Mouse (Mus musculus): ENCODE data around the gene Tnip1. TPM values are rescaled to one million over a fixed set of nuclear protein-coding genes. Genes with fewer than 3 reads are reported as not detected.

Tnip1 gene
- total RNA-seq, 2 experiments from 2014 or later, result 53.2 to 64.1 TPM

GRCm38 (mm10) chr11:54932540-54932939 lies 30.2 kb downstream of the Tnip1 start:
- DNase-seq, result no peak

GRCm38 (mm10) chr11:54931405-54932093 lies 31.2 kb downstream of the Tnip1 start:
- DNase-seq, result peak; percentile 75

GRCm38 (mm10) chr11:54930318-54930979 lies 32.3 kb downstream of the Tnip1 start:
- DNase-seq, result peak; percentile 67

GRCm38 (mm10) chr11:54929744-54930143 lies 33.0 kb downstream of the Tnip1 start:
- DNase-seq, result no peak

GRCm38 (mm10) chr11:54929290-54929689 lies 33.4 kb downstream of the Tnip1 start:
- DNase-seq, result no peak

- no peak for DNase-seq
These were observed 33.8 kb downstream of the Tnip1 start for GRCm38 (mm10) chr11:54928886-54929285.

- no peak for DNase-seq
These were observed 34.5 kb downstream of the Tnip1 start for GRCm38 (mm10) chr11:54928219-54928618.

- peak; percentile 84 for DNase-seq
These were observed 35.2 kb downstream of the Tnip1 start for GRCm38 (mm10) chr11:54927346-54928140.

GRCm38 (mm10) chr11:54924145-54924544 lies 38.6 kb downstream of the Tnip1 start:
- no peak for DNase-seq

- no peak for DNase-seq
These were observed 40.2 kb downstream of the Tnip1 start for GRCm38 (mm10) chr11:54922488-54922887.

- peak; percentile 58 for DNase-seq
These were observed 40.9 kb downstream of the Tnip1 start for GRCm38 (mm10) chr11:54921798-54922197.

GRCm38 (mm10) chr11:54920973-54921580 lies 41.6 kb downstream of the Tnip1 start:
- no peak for DNase-seq

- peak; percentile 67 for DNase-seq
These were observed 42.4 kb downstream of the Tnip1 start for GRCm38 (mm10) chr11:54920127-54920972.

- no peak for DNase-seq
These were observed 44.4 kb downstream of the Tnip1 start for GRCm38 (mm10) chr11:54918273-54918672.

GRCm38 (mm10) chr11:54917461-54917860 lies 45.3 kb downstream of the Tnip1 start:
- no peak for DNase-seq

GRCm38 (mm10) chr11:54913841-54914240 lies 48.9 kb downstream of the Tnip1 start:
- DNase-seq, result peak; percentile 71

GRCm38 (mm10) chr11:54912503-54913316 lies 50.0 kb downstream of the Tnip1 start:
- DNase-seq, result peak; percentile 16

- no peak for DNase-seq
These were observed 50.8 kb downstream of the Tnip1 start for GRCm38 (mm10) chr11:54911671-54912502.

- no peak for DNase-seq
These were observed 51.5 kb downstream of the Tnip1 start for GRCm38 (mm10) chr11:54911201-54911600.

Measured in adrenal gland, postnatal 10 days (tissue).